Mouse (Mus musculus): ENCODE results near the gene Klk12.

Gene Klk12

DNA sequence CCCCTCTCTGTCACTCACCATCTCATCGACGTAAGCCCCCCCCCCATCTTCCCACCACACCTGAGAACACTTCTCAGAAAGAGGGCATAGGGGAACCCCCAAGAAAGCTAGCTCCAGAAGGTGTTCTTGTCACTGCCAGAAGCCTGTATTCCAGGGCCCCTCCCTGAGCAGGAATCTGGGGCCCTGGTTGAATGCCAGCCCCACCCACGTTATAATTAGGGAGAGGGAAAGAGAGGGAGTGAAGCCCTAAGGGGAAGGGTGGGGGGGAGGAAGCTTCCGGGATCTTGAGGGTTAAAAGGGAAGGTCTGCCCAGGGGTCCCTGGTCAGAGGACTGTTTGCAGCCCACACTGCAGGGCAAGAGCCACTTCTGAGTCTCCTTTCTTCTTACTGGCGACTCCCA is 12.0 kb downstream of the Klk12 start, which contains the start of gene Klk10:
Gene Klk10, plus strand, starts transcription at position 290 of the 400 bp plus-strand sequence.
- no peak for DNase-seq (ENCODE audit: low read depth, low spot score)
- no peaks in the 10 kb centered on the region for H3K27me3 ChIP-seq (ENCODE audit: control insufficient read depth, insufficient read depth, low read length, poor library complexity, severe bottlenecking)
- no peaks in the 10 kb centered on the region for H3K36me3 ChIP-seq (ENCODE audit: control insufficient read depth, insufficient read depth, low read length, poor library complexity, severe bottlenecking)

GRCm38 (mm10) chr7:43781541-43781940 is 12.8 kb downstream of the Klk12 start:
- no peaks in the 10 kb centered on the region for H3K36me3 ChIP-seq (ENCODE audit: control insufficient read depth, insufficient read depth, low read length, poor library complexity, severe bottlenecking)
- no peaks in the 10 kb centered on the region for H3K27me3 ChIP-seq (ENCODE audit: control insufficient read depth, insufficient read depth, low read length, poor library complexity, severe bottlenecking)
- no peak for DNase-seq (ENCODE audit: low read depth, low spot score)

- Histone ChIP-seq H3K36me3 (ENCODE audit: control insufficient read depth, insufficient read depth, low read length, poor library complexity, severe bottlenecking) (no peaks in the 10 kb centered on the region), H3K27me3 (ENCODE audit: control insufficient read depth, insufficient read depth, low read length, poor library complexity, severe bottlenecking) (no peaks in the 10 kb centered on the region)
- peak; percentile 48 for DNase-seq (ENCODE audit: low read depth, low spot score)
These were observed 13.9 kb downstream of the Klk12 start for GRCm38 (mm10) chr7:43782275-43783265.

- no peak for DNase-seq (ENCODE audit: low read depth, low spot score)
- Histone ChIP-seq H3K36me3 (ENCODE audit: control insufficient read depth, insufficient read depth, low read length, poor library complexity, severe bottlenecking) (no peaks in the 10 kb centered on the region), H3K27me3 (ENCODE audit: control insufficient read depth, insufficient read depth, low read length, poor library complexity, severe bottlenecking) (no peaks in the 10 kb centered on the region)
These were observed 16.6 kb downstream of the Klk12 start for GRCm38 (mm10) chr7:43785286-43785685.

DNA sequence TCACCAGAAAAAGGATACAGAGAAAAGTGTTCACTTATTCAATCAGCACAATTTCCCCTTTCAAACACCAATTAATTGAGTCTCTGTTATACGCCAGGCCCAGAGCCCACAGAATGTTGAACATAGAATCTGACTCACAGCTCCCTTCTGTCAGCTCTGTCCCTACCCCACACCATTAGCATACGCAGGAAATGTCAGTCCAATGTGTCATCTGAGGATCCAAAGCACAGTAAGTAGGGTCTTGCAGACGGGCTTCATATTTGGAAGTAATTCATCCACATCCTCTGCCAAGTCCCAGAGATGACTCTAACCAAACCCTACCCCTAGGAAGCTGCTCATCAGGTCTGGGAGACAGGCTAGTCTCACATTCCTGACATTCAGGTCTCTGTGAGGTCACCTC is 19.4 kb downstream of the Klk12 start:
- DNase-seq (ENCODE audit: low read depth, low spot score) = no peak
- Histone ChIP-seq H3K36me3 (ENCODE audit: control insufficient read depth, insufficient read depth, low read length, poor library complexity, severe bottlenecking) (no peaks in the 10 kb centered on the region), H3K27me3 (ENCODE audit: control insufficient read depth, insufficient read depth, low read length, poor library complexity, severe bottlenecking) (no peaks in the 10 kb centered on the region)

DNA sequence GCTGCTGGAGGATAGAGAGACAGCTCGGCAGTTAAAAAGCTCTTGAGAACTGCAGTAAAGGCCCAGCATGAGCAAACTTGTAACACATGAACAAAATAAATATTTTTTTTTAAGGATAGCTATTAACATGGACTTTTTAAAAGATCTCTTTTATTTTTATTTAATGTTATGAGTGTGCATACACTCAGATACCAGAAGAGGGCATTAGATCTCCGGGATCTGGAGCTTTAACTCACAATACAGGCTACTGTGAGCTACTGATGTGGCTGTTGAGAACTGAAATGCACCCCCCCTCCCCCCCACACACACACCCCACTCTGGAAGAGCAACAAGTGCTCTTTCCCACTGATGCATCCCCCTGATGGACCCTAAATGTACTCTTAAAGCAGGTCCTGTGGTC is 20.6 kb downstream of the Klk12 start:
- DNase-seq (ENCODE audit: low read depth, low spot score) = no peak
- Histone ChIP-seq H3K27me3 (ENCODE audit: control insufficient read depth, insufficient read depth, low read length, poor library complexity, severe bottlenecking) (no peaks in the 10 kb centered on the region), H3K36me3 (ENCODE audit: control insufficient read depth, insufficient read depth, low read length, poor library complexity, severe bottlenecking) (no peaks in the 10 kb centered on the region)

DNA sequence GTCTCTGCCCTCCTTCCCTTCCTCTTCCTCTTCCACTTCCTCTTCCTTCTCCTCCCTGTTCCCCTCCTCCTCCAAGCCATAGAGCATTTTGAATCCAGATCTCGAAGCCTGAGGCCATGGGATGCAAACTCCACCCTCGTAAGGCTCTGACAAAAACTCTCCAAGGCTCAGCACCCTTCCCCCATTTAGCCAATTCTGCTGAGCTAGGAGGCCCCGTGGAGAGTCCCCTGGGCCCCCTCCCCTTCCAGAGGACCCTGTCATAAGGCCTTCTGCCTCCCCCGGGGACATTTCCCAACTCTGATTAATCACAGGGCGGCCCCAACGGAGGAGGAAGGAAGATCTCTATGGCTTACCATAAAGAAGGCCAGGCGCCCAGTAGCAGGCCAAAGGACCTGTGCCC is 22.9 kb downstream of the Klk12 start, which contains the start of gene Klk9:
Gene Klk9, plus strand, starts transcription at position 301 of the 400 bp plus-strand sequence.
- H3K36me3 ChIP-seq (ENCODE audit: control insufficient read depth, insufficient read depth, low read length, poor library complexity, severe bottlenecking) = no peaks in the 10 kb centered on the region
- DNase-seq (ENCODE audit: low read depth, low spot score) = no peak
- H3K27me3 ChIP-seq (ENCODE audit: control insufficient read depth, insufficient read depth, low read length, poor library complexity, severe bottlenecking) = no peaks in the 10 kb centered on the region

- no peaks in the 10 kb centered on the region for H3K36me3 ChIP-seq (ENCODE audit: control insufficient read depth, insufficient read depth, low read length, poor library complexity, severe bottlenecking)
- H3K27me3 ChIP-seq (ENCODE audit: control insufficient read depth, insufficient read depth, low read length, poor library complexity, severe bottlenecking) = no peaks in the 10 kb centered on the region
- DNase-seq (ENCODE audit: low read depth, low spot score) = no peak
These were observed 27.7 kb downstream of the Klk12 start for GRCm38 (mm10) chr7:43796355-43796754.

DNA sequence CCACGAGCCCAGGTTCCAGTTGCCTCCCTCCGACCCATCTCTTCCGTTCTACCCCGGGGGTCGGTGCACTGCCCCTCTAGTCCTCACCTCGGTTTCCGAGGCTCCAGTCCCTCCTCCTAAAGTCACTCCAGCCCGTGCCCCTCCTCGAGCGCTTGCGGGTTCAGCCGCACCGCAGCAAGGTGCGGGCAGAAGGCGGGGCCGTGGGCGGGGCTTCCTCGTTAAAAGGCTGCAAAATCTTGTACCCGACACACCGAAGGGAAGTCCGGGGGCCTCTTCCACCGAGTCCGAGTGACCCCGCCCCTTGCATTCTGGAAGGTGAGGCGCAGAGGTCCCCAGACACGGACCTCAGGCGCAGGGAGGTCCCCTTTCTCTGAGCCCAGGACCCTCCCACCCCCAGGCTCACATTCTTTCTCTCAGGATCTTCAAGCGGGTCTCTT is 28.7 kb downstream of the Klk12 start, which contains the start of gene Klk8:
Gene Klk8, plus strand, starts transcription at position 245 of the 437 bp plus-strand sequence.
- Histone ChIP-seq H3K27me3 (ENCODE audit: control insufficient read depth, insufficient read depth, low read length, poor library complexity, severe bottlenecking) (no peaks in the 10 kb centered on the region), H3K36me3 (ENCODE audit: control insufficient read depth, insufficient read depth, low read length, poor library complexity, severe bottlenecking) (no peaks in the 10 kb centered on the region)
- DNase-seq (ENCODE audit: low read depth, low spot score) = peak; percentile 10

- Histone ChIP-seq H3K36me3 (ENCODE audit: control insufficient read depth, insufficient read depth, low read length, poor library complexity, severe bottlenecking) (no peaks in the 10 kb centered on the region), H3K27me3 (ENCODE audit: control insufficient read depth, insufficient read depth, low read length, poor library complexity, severe bottlenecking) (no peaks in the 10 kb centered on the region)
- peak; percentile 2 for DNase-seq (ENCODE audit: low read depth, low spot score)
These were observed 29.3 kb downstream of the Klk12 start for GRCm38 (mm10) chr7:43797844-43798462.

DNA sequence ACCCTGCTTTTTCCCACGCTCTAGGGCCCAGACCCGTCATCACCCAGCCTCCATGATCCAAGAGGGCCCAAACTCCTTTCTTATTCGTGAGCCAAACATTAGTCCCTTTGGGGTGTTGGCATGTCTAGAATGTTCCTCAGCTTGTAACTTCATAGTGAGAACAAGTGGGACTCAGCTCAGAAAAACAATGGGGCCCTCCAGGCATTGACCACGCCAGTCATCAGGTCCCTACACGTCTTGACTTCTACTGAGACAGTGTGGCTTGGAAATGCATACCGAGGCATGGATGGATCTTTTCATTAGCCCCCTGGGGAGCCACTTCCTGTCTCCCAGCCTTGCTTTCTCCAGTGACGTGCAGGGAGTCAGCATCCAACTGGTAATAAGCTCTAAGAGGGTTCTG is 31.2 kb downstream of the Klk12 start:
- DNase-seq (ENCODE audit: low read depth, low spot score) = no peak
- H3K27me3 ChIP-seq (ENCODE audit: control insufficient read depth, insufficient read depth, low read length, poor library complexity, severe bottlenecking) = no peaks in the 10 kb centered on the region
- H3K36me3 ChIP-seq (ENCODE audit: control insufficient read depth, insufficient read depth, low read length, poor library complexity, severe bottlenecking) = no peaks in the 10 kb centered on the region

- no peak for DNase-seq (ENCODE audit: low read depth, low spot score)
These were observed 42.3 kb downstream of the Klk12 start, which contains the start of gene Klk7 for GRCm38 (mm10) chr7:43810994-43811393. TSS of gene Klk7 (plus strand) at chr7:43811294.

GRCm38 (mm10) chr7:43815211-43815610 is 46.5 kb downstream of the Klk12 start:
- H3K27me3 ChIP-seq (ENCODE audit: control insufficient read depth, insufficient read depth, low read length, poor library complexity, severe bottlenecking) = no peaks in the 10 kb centered on the region
- H3K36me3 ChIP-seq (ENCODE audit: control insufficient read depth, insufficient read depth, low read length, poor library complexity, severe bottlenecking) = no peaks in the 10 kb centered on the region
- no peak for DNase-seq (ENCODE audit: low read depth, low spot score)

More at GRCm38 (mm10) chr7:43810994-43811393, 42.3 kb downstream of the Klk12 start, which contains the start of gene Klk7:
- H3K36me3 ChIP-seq (ENCODE audit: control insufficient read depth, insufficient read depth, low read length, poor library complexity, severe bottlenecking) = no peaks in the 10 kb centered on the region
- H3K27me3 ChIP-seq (ENCODE audit: control insufficient read depth, insufficient read depth, low read length, poor library complexity, severe bottlenecking) = no peaks in the 10 kb centered on the region

GRCm38 (mm10) chr7:43816746-43817145 is 48.0 kb downstream of the Klk12 start:
- Histone ChIP-seq H3K36me3 (ENCODE audit: control insufficient read depth, insufficient read depth, low read length, poor library complexity, severe bottlenecking) (no peaks in the 10 kb centered on the region), H3K27me3 (ENCODE audit: control insufficient read depth, insufficient read depth, low read length, poor library complexity, severe bottlenecking) (no peaks in the 10 kb centered on the region)
- DNase-seq (ENCODE audit: low read depth, low spot score) = no peak

DNA sequence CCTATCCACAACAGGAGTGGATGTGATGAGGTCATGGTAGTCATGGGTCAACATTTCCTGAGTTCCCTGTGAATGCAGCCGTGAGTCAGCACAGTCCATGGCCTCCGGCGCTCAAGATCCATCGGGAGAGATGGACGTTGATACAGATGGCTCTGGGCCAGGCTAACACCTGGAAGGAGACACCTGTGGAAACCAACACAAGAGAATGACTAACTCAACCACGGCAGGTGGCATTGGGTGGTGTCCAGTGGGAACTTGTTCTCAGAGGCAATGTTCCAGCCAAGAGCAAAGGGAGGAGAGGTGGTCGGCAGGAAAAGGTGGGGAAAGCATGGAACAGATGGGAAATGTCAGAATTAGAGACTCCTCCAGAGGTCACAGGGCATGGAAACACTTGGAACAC is 52.9 kb downstream of the Klk12 start:
- no peaks in the 10 kb centered on the region for H3K36me3 ChIP-seq (ENCODE audit: control insufficient read depth, insufficient read depth, low read length, poor library complexity, severe bottlenecking)
- H3K27me3 ChIP-seq (ENCODE audit: control insufficient read depth, insufficient read depth, low read length, poor library complexity, severe bottlenecking) = no peaks in the 10 kb centered on the region
- DNase-seq (ENCODE audit: low read depth, low spot score) = no peak
